ENCODE assay signal across 13 mouse cellular contexts in the genomic region with DNA sequence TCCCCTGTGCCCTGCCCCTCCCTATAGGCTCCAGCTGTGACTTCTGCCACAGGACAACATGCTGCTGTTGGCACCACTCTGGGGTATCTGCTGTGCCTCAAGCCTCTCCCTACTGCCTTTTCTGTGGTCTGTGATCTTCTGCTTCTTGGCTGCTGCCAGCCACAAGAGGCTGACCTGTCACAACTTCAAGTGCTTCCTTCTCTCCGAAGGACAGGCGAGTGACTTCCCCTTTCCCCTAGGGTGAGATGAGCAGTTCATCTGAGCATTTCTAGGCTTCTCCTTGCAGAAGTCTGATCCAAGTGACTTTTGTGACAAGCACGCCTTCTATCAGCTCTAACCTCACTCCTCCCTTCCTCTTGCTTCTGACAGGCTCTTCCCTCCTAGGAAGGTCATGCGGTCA. TPM values are rescaled to one million over a fixed set of nuclear protein-coding genes. Genes with fewer than 3 reads are reported as not detected.
DNase-seq lines count a peak whose midpoint lies in the region; ATAC-seq and TF ChIP-seq lines count a peak whose summit lies in the region.
"Had no signal": no experiment of that assay in that cellular context is flagged by ENCODE, and none has a peak within 500 bp of the region (broad histone marks: within the 10 kb centered on the region; RNA-seq: fewer than 3 reads in every experiment).

No protein-coding gene starts in this region.

- no peaks in the 10 kb centered on the region for H3K9me3 ChIP-seq in heart, embryonic 13.5 days
- H3K9me3 ChIP-seq in midbrain, embryonic 16.5 days (replicated peaks; ENCODE audit: control insufficient read depth, low read length, poor library complexity, severe bottlenecking), result no peaks in the 10 kb centered on the region
- H3K9me3 ChIP-seq: hindbrain, embryonic 12.5 days had no signal

- no peak for ATAC-seq in heart, embryonic 13.5 days (ENCODE audit: extremely low read depth, insufficient number of reproducible peaks, low FRiP score, low TSS enrichment)
- ATAC-seq in midbrain, embryonic 16.5 days, result no peak
- ATAC-seq: forebrain, embryonic 14.5 days had no signal

- H3K9ac ChIP-seq in heart, embryonic 13.5 days, result peak overlapping the region; percentile 61
- no peak overlapping the region for H3K9ac ChIP-seq in midbrain, embryonic 16.5 days (ENCODE audit: low read depth, low read length)
- H3K9ac ChIP-seq: hindbrain, embryonic 12.5 days had no signal

- no peak for TF ChIP-seq CTCF in lung, adult 2 months (IDR thresholded peaks at IDR 0.05; ENCODE audit: insufficient read depth, low read length)

- no peak overlapping the region for H3K4me2 ChIP-seq in heart, embryonic 13.5 days
- H3K4me2 ChIP-seq in midbrain, embryonic 16.5 days (ENCODE audit: low read length), result no peak overlapping the region
- H3K4me2 ChIP-seq: hindbrain, embryonic 12.5 days had no signal

- intact Hi-C loops in left cerebral cortex, postnatal 10 days (cut with DNase I), result no loop called here

- no peak for TF ChIP-seq POLR2A in lung, adult 2 months (IDR thresholded peaks at IDR 0.05; ENCODE audit: borderline replicate concordance, extremely low read depth, low read depth, low read length)

- H3K36me3 ChIP-seq in heart, embryonic 13.5 days, result no peaks in the 10 kb centered on the region
- H3K36me3 ChIP-seq in splenic B cell, adult 2 months (ENCODE audit: control insufficient read depth, insufficient read depth, low read length, poor library complexity, severe bottlenecking), result no peaks in the 10 kb centered on the region
- no peaks in the 10 kb centered on the region for H3K36me3 ChIP-seq in midbrain, embryonic 16.5 days (ENCODE audit: control insufficient read depth, insufficient read depth, low read length)
- H3K36me3 ChIP-seq: hindbrain, embryonic 12.5 days had no signal

- no peaks in the 10 kb centered on the region for H3K27me3 ChIP-seq in heart, embryonic 13.5 days (replicated peaks)
- no peaks in the 10 kb centered on the region for H3K27me3 ChIP-seq in splenic B cell, adult 2 months (ENCODE audit: control insufficient read depth, insufficient read depth, low read length, poor library complexity, severe bottlenecking)
- no peaks in the 10 kb centered on the region for H3K27me3 ChIP-seq in midbrain, embryonic 16.5 days (ENCODE audit: control insufficient read depth, insufficient read depth, low read depth, low read length)
- H3K27me3 ChIP-seq: hindbrain, embryonic 12.5 days had no signal

- DNase-seq in lung, adult 2 months, result peak; percentile 15
- DNase-seq in lung, postnatal 14 days, result no peak
- DNase-seq in lung, postnatal 25 days (ENCODE audit: low spot score), result peak; percentile 39
- peak; percentile 22 for DNase-seq in splenic B cell, adult 2 months (ENCODE audit: low read depth, low spot score)
- DNase-seq in left cerebral cortex, postnatal 10 days (ENCODE audit: extremely low spot score in 1 of 2, low spot score in 2 of 2), result no peak
- DNase-seq in right cerebral cortex, postnatal 36 days (ENCODE audit: low spot score in 2 of 2), result no peak
- DNase-seq: adrenal gland, postnatal 36 days; right cerebral cortex, postnatal 4 days had no signal

- no peak overlapping the region for H3K4me3 ChIP-seq in lung, adult 2 months (replicated peaks; ENCODE audit: extremely low read depth, low read depth, low read length)
- no peak overlapping the region for H3K4me3 ChIP-seq in heart, embryonic 13.5 days
- H3K4me3 ChIP-seq in midbrain, embryonic 16.5 days (ENCODE audit: low read depth, low read length), result no peak overlapping the region
- H3K4me3 ChIP-seq: hindbrain, embryonic 12.5 days had no signal

- peaks cover 7% of the 10 kb centered on the region; the same call in 1 of the 2 replicates for H3K4me1 ChIP-seq in lung, adult 2 months (ENCODE audit: control insufficient read depth, insufficient read depth, low read length)
- H3K4me1 ChIP-seq in heart, embryonic 13.5 days, result peaks cover 93% of the 10 kb centered on the region
- H3K4me1 ChIP-seq in midbrain, embryonic 16.5 days (ENCODE audit: control insufficient read depth, insufficient read depth, low read length), result no peaks in the 10 kb centered on the region

- WGBS in lung, adult 2 months, result 67% methylated on average over 4 of the region's 4 CpGs
- 46% methylated on average over 4 of the region's 4 CpGs for WGBS in heart, embryonic 13.5 days
- WGBS in midbrain, embryonic 16.5 days, result 84% methylated on average over 4 of the region's 4 CpGs

- H3K27ac ChIP-seq in heart, embryonic 13.5 days (replicated peaks), result peak overlapping the region; percentile 58
- no peak overlapping the region for H3K27ac ChIP-seq in midbrain, embryonic 16.5 days (ENCODE audit: low read length)
- H3K27ac ChIP-seq: hindbrain, embryonic 12.5 days; kidney, postnatal 0 days had no signal

RNA-seq across cellular contexts. Expression of gene Arhgap10, which starts 34.1 kb away (rescaled TPM):
- 9.8 and 11.2 TPM in 2 replicates for polyA plus RNA-seq in lung, adult 2 months (2012; rRNA removed)
- polyA plus RNA-seq in heart, embryonic 13.5 days (2015; fragmentation: Nextera tagmentation; extraction: Ambion mirVana), result 20.3 and 20.7 TPM in 2 replicates
- 2.8 and 3.0 TPM in 2 replicates for polyA plus RNA-seq in midbrain, embryonic 16.5 days (2015; fragmentation: Nextera tagmentation; extraction: Ambion mirVana)
- total RNA-seq in left cerebral cortex, postnatal 10 days (2021), result 10 to 100 TPM; 11.0 TPM

Comparison
In these comparisons a context has a peak if more than half of its experiments do, and no peak if none do; other contexts are left out.
1. DNase-seq: peak in lung, adult 2 months (single experiment), lung, postnatal 25 days (single experiment) and splenic B cell, adult 2 months (single experiment); none in lung, postnatal 14 days (single experiment), left cerebral cortex, postnatal 10 days (0 of 2) and right cerebral cortex, postnatal 36 days (0 of 2).